Mouse (Mus musculus) erythroblast, embryonic 14.5 days (primary cell): Measurements from ENCODE around the gene Exoc3l. TPM values are rescaled to one million over a fixed set of nuclear protein-coding genes. Genes with fewer than 3 reads are reported as not detected.

Experiments
- H3K27me3 ChIP-seq: 2 replicates; pipeline ENCODE4 v1.6.1; 2012; ENCODE audit warnings: inconsistent platforms; ENCODE audit not compliant: control insufficient read depth
- H3K36me3 ChIP-seq: 2 replicates; pipeline ENCODE4 v1.6.1; 2012; ENCODE audit warnings: mild to moderate bottlenecking, inconsistent platforms; ENCODE audit not compliant: control insufficient read depth
- H3K4me1 ChIP-seq: 2 replicates; pipeline ENCODE4 v1.6.1; 2012; ENCODE audit warnings: inconsistent platforms; ENCODE audit not compliant: control insufficient read depth
- H3K4me3 ChIP-seq: replicated peaks from 2 replicates; pipeline ENCODE3; 2012; ENCODE audit warnings: moderate library complexity, mild to moderate bottlenecking, inconsistent platforms
- H3K9me3 ChIP-seq: 2 replicates; pipeline ENCODE4 v1.6.1; 2012; ENCODE audit warnings: low read length, inconsistent platforms, mixed read lengths; ENCODE audit not compliant: control insufficient read depth
- GATA1 ChIP-seq: IDR thresholded peaks from 2 replicates; pipeline ENCODE4 v1.6.1; 2012; ENCODE audit warnings: low read length, inconsistent platforms, mixed read lengths
- TAL1 ChIP-seq: IDR thresholded peaks from 3 replicates; pipeline ENCODE4 v1.6.1; 2012; ENCODE audit warnings: low read length, inconsistent platforms, mixed read lengths
- polyA plus RNA-seq: library from polyadenylated mRNA; stranded (reverse); fragments of >175 nt; gene quantifications from 2 replicates; pipeline ENCODE4 v1.2.3, GENCODE M21; 2012

The Exoc3l gene
- polyA plus RNA-seq = 1.6 and 1.7 TPM in 2 replicates

DNA sequence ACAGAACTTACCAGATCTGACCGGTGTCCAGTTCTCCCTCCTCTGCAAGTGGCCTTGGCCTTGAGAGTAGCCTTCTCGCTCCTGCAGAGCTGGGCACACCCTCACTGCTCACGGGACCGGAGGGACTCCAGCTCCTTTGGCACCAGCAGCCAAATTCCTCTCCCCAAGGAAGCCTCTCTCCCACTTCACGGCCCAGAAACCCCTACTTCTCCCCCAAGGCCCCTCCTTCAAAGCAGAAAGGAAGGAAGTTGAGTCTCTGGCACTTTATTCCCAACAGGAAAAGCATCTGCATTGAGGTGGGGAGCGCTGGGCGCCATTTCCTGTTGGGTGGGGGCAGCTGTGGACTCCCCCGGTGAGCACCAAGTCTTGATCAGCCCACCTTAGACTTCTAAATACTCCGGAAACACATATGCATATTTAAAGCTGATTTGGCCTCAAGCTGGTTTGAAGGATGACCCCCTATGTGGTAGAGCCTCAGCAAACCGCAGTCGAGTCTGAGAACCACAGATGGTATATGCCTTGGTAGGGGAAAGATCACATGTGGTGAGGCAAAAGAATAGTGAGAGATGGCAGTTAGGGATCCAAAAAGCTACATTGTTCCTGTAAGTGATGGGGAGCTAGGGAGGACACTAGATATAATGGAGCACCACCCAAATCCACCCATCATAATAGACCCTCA is at the start of gene Exoc3l:
Gene Exoc3l, minus strand, starts transcription at position 207 of the 679 bp plus-strand sequence.
- no peaks in the 10 kb centered on the region for H3K9me3 ChIP-seq
- peaks cover 55% of the 10 kb centered on the region for H3K4me1 ChIP-seq
- peaks cover 41% of the 10 kb centered on the region for H3K36me3 ChIP-seq
- H3K4me3 ChIP-seq = peak within 1 kb of the TSS; percentile 67
- TF ChIP-seq TAL1 (no peak), GATA1 (no peak)
- H3K27me3 ChIP-seq = peaks cover 5% of the 10 kb centered on the region

DNA sequence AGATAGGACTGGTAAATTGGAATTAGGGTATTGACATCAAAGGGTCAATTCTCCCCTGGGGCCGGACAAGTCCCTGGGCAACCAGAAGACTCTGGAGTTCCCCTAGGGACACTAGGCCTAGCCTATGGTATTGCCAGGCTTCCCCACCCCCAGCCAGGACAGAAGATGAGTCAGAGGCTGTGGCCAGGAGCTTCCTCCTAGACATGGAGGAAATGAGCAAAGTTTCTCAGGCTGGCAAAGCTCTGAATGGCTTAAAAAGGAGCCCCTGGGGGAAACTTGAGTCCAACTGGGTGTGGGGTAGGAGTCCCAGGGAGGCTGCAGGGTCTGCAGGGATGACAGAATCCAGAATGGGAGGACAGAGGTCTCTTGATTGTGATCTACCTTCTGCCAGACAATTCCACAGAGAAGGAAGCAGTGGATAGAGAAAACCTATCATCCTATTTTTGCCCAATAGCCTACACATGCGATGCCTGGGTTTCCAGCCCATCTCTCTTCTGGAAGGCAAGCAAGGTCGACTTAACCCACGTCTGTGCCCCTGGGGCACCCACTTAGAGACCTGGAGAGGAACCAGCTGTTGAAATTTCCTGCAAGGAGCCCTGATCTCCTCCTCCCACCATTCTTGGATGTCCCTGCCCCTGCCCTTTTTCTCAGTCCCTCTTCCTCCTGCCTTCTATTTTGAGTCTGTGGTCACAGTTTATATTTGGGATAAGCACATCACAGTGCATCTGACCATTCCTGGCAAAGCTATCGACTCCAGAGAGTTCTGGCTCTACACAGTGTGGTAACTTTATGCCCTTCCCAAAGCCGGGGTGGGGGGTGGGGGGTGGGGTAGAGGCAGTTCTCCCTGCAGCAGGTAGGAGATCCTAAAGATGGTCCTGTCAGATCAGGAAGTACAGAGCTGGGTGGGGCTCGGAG is 49.4 kb upstream of the Exoc3l start:
- Histone ChIP-seq H3K4me3 (no peak overlapping the region), H3K9me3 (peaks cover 10% of the 10 kb centered on the region; the same call in 1 of the 2 replicates), H3K27me3 (peaks cover 55% of the 10 kb centered on the region), H3K4me1 (peaks cover 47% of the 10 kb centered on the region), H3K36me3 (no peaks in the 10 kb centered on the region)
- TF ChIP-seq GATA1 (no peak), TAL1 (no peak)

GRCm38 (mm10) chr8:105343791-105344574 is 48.1 kb upstream of the Exoc3l start:
- no peak for TF ChIP-seq TAL1
- no peak for TF ChIP-seq GATA1
- H3K4me1 ChIP-seq = peaks cover 59% of the 10 kb centered on the region
- peaks cover 3% of the 10 kb centered on the region; the same call in 1 of the 2 replicates for H3K9me3 ChIP-seq
- no peak overlapping the region for H3K4me3 ChIP-seq
- no peaks in the 10 kb centered on the region for H3K36me3 ChIP-seq
- H3K27me3 ChIP-seq = peaks cover 41% of the 10 kb centered on the region

GRCm38 (mm10) chr8:105342768-105343167 is 46.9 kb upstream of the Exoc3l start:
- peaks cover 55% of the 10 kb centered on the region for H3K4me1 ChIP-seq
- TF ChIP-seq TAL1 = no peak
- TF ChIP-seq GATA1 = no peak
- no peak overlapping the region for H3K4me3 ChIP-seq

GRCm38 (mm10) chr8:105341399-105341798 is 45.5 kb upstream of the Exoc3l start:
- peaks cover 42% of the 10 kb centered on the region for H3K4me1 ChIP-seq
- H3K36me3 ChIP-seq = peaks cover 9% of the 10 kb centered on the region
- H3K27me3 ChIP-seq = peaks cover 15% of the 10 kb centered on the region
- TF ChIP-seq GATA1 (no peak), TAL1 (no peak)
- peaks cover under 1% of the 10 kb centered on the region; the same call in 1 of the 2 replicates for H3K9me3 ChIP-seq
- H3K4me3 ChIP-seq = no peak overlapping the region

More at GRCm38 (mm10) chr8:105342768-105343167, 46.9 kb upstream of the Exoc3l start:
- Histone ChIP-seq H3K9me3 (no peaks in the 10 kb centered on the region; the same call in 1 of the 2 replicates), H3K27me3 (peaks cover 29% of the 10 kb centered on the region), H3K36me3 (no peaks in the 10 kb centered on the region)

GRCm38 (mm10) chr8:105339886-105340635 is 44.2 kb upstream of the Exoc3l start:
- TF ChIP-seq GATA1 = no peak
- TF ChIP-seq TAL1 = no peak
- peaks cover 3% of the 10 kb centered on the region for H3K9me3 ChIP-seq
- H3K4me3 ChIP-seq = no peak overlapping the region
- peaks cover 18% of the 10 kb centered on the region for H3K36me3 ChIP-seq
- H3K27me3 ChIP-seq = peaks cover 3% of the 10 kb centered on the region
- peaks cover 39% of the 10 kb centered on the region for H3K4me1 ChIP-seq

DNA sequence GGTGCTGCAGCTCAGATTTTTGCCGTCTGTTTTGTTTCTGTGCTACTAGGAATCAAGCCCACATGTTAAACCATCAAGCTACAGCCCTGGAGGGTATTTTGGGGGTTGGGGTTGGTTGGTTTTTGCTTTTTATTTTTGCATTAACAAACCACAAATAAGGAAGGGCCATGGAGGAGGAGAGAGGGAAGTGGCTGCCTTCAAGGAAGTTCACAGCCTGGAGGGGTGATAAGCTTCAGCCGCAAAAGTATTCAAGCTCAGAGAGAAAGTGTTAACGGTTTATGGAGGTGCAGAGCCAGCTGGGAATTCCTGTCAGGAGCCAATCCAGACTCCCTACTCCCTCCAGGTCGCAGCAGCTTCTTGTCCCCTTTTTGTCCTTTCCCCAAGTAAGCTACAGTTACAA is 43.1 kb upstream of the Exoc3l start:
- Histone ChIP-seq H3K4me3 (no peak overlapping the region), H3K4me1 (peaks cover 39% of the 10 kb centered on the region), H3K27me3 (no peaks in the 10 kb centered on the region), H3K9me3 (peaks cover 3% of the 10 kb centered on the region), H3K36me3 (peaks cover 22% of the 10 kb centered on the region)
- TF ChIP-seq GATA1 (no peak), TAL1 (no peak)
